Mouse (Mus musculus): ENCODE results near the gene Exph5.

Gene Exph5

GRCm38 (mm10) chr9:53356219-53357155 lies 55.0 kb downstream of the Exph5 start:
- no peak for DNase-seq (ENCODE audit: low read depth, low spot score)

- DNase-seq (ENCODE audit: low read depth, low spot score) = no peak
Observed at GRCm38 (mm10) chr9:53371339-53371738, 69.9 kb downstream of the Exph5 start.

- DNase-seq (ENCODE audit: low read depth, low spot score) = no peak
Observed at GRCm38 (mm10) chr9:53375907-53376306, 74.4 kb downstream of the Exph5 start.

GRCm38 (mm10) chr9:53376820-53377219 lies 75.3 kb downstream of the Exph5 start:
- DNase-seq (ENCODE audit: low read depth, low spot score) = no peak

DNA sequence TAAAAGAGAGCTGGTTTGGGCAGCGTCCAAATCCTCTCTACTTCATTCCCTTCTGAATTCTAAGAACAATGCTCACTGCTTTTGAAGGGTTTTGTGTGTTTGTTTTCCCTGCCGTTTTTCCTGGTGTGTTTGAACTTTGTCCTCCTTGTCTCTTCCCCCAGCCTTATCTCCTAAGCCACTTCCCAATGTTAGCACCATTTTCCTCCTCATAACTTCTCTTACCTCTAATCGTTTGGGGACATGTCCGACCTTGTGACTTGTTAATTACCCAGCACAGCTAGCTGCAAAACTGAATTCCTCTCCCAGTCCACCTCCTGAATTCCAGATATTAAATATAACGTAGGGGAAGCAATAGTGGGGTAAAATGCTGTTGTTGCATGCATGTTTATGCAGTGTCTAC lies 76.1 kb downstream of the Exph5 start:
- DNase-seq (ENCODE audit: low read depth, low spot score) = no peak

DNA sequence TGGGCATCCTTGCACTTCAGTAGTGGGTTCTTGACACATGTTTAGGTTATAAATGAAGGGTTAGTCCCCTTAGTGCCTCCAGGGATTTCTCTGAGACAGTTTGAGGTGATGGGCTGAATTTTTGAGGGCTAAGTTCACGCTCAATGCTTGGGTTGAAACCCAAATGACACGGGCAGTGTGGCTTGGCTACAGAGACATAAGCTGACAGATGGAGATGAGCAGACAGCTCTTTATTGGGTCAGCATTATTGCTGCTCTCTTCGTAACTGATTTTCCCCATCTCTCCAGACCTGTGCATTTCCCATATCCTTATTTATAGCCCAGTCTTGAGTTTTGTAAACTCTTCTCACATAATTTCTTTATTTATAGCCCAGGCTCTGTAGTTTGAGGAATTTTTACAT lies 76.7 kb downstream of the Exph5 start:
- no peak for DNase-seq (ENCODE audit: low read depth, low spot score)

GRCm38 (mm10) chr9:53380595-53380994 lies 79.1 kb downstream of the Exph5 start:
- no peak for DNase-seq (ENCODE audit: low read depth, low spot score)

GRCm38 (mm10) chr9:53381113-53381615 lies 79.7 kb downstream of the Exph5 start:
- no peak for DNase-seq (ENCODE audit: low read depth, low spot score)

DNA sequence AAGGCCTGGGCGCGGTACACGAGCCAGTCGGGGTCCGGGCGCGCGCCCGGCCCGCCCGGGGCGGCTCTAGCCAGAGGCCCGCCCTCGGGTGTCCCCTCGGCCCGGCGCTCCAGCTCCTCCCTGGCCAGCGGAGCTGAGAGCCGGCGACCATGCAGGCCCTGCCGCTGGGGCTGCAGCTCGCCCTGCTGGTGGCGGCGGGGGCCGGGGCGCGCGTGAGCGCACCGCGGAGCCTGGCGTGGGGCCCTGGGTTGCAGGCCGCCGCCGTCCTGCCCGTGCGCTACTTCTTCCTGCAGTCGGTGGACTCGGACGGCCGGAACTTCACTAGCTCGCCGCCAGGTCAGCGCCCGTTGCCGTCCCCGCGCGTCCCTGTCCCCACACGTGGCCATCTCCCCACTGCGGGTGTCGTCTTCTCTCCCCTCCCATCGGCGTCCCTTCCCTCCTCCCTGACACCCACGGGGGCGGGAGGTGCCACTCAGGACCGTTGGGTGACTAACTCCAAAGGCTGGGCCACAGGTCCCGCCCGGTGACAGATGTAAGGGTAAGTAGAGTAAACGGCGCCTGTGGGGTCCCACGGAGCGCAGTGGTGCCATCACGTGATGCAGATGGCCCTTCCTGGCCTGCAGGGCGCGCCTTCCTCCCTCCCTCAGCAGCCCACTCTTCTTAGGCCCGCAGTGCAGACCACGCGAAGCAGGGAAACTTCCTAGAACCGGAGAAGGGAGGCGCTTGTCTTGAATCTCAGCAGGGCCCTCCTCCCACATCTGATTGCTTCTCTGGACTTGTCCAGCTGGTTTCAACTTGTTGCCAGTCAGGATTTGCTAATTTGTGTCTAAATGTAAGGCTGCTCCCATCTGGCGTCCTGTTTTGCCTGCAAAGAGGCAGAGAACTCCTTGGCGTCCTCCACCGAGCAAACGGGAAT lies 82.7 kb downstream of the Exph5 start, which contains the start of gene Kdelc2:
Gene Kdelc2 (plus strand): TSS at position 75 of the 916 bp plus-strand sequence.
- DNase-seq (ENCODE audit: low read depth, low spot score) = peak; percentile 76

- DNase-seq (ENCODE audit: low read depth, low spot score) = no peak
Observed at GRCm38 (mm10) chr9:53384873-53385272, 83.4 kb downstream of the Exph5 start.

DNA sequence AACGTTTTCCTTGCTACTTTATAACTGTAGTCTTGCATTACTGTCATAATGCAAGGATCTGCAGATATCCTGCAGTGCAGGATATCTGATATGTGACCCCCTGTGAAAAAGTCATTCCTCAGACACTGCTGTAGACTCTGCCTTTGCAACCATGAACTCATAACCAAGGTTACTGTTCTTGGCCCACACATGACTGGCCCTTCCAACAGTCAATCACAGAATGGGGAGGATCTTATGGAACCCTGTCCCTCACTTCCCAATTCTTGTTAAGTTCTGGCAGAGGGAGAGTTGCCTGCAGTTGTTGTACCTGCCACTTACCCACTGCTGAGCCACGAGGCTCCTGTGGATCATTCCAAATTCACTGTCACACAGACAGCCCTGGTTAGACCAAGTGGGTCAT lies 86.0 kb downstream of the Exph5 start:
- no peak for DNase-seq (ENCODE audit: low read depth, low spot score)

DNA sequence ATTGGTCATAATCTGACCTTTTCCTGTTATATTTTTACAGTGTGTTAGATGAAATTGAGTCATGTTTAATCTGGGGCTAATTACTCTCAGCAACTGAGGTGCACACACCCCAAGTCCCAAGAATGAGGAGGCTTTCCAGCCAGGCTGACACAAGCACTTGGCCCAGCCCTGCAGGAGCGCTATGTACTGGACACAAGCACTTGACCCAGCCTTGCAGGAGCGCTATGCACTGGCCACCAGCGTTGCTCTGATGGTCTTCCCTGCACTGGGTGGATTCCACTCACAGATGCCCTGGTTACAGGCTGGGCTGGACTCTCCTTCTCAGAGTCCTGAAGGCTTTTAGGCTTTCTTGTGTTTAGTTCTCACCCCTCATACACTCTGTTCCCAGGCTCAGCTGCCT lies 87.6 kb downstream of the Exph5 start:
- no peak for DNase-seq (ENCODE audit: low read depth, low spot score)

- no peak for DNase-seq (ENCODE audit: low read depth, low spot score)
Observed at GRCm38 (mm10) chr9:53390136-53390535, 88.7 kb downstream of the Exph5 start.

DNA sequence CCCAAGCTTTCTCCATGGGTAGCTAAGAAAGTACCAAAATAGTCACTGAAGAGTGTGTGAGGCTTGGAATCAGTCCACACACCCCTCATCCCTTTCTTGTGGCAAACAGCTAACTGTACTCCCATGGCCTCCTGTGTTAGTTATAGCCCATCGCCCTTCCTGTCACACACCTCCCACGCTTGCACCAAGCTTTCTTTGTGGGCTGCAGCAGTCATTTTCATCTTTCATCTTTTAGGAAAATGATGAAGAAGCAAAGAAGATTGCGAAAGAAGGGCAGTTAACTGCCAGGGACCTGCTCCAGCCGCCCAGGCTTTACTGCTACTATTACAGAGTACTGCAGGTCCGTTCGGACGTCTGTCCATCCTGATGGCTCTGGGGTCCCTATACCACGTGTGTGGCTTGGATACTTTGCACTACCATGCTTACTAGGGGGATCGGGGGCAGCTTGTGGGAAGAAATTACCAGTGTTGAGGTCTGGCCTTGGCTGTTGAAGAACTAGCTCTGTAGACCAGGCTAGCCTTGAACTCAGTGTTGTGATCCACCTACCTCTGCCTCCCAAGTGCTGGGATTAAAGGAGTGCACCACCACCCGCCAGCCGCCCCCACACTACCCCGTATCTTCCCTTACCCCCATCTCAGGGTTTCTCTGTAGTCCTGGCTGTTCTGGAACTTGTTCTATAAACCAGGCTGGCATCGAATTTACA lies 96.4 kb downstream of the Exph5 start:
- DNase-seq (ENCODE audit: low read depth, low spot score) = no peak

GRCm38 (mm10) chr9:53398388-53398700 lies 96.9 kb downstream of the Exph5 start:
- peak; percentile 64 for DNase-seq (ENCODE audit: low read depth, low spot score)

GRCm38 (mm10) chr9:53399537-53399936 lies 98.1 kb downstream of the Exph5 start:
- DNase-seq (ENCODE audit: low read depth, low spot score) = no peak

DNA sequence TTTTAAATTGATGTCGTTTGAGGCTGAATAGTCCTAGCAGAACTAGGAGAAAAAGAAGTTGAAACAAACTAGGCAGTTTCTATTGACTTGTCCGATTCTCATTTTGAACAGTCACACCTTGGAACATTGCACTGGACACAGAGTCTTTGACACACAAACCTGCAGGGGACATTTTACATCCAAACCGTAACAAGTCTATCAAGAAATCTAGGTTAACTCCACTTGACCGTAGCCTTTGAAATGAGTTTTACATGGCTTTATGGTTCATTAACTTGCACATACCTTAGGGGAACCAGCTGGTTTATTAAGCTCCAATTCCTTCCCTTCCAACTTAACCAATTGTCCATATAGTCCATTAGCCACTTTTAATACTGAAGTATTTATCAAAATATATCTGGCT lies 99.2 kb downstream of the Exph5 start:
- DNase-seq (ENCODE audit: low read depth, low spot score) = no peak

GRCm38 (mm10) chr9:53401146-53401545 lies 99.7 kb downstream of the Exph5 start:
- no peak for DNase-seq (ENCODE audit: low read depth, low spot score)

GRCm38 (mm10) chr9:53402291-53402711 lies 100.8 kb downstream of the Exph5 start, which contains the start of gene 4930550C14Rik:
Gene 4930550C14Rik, plus strand, starts transcription at chr9:53402325.
- no peak for DNase-seq (ENCODE audit: low read depth, low spot score)

DNA sequence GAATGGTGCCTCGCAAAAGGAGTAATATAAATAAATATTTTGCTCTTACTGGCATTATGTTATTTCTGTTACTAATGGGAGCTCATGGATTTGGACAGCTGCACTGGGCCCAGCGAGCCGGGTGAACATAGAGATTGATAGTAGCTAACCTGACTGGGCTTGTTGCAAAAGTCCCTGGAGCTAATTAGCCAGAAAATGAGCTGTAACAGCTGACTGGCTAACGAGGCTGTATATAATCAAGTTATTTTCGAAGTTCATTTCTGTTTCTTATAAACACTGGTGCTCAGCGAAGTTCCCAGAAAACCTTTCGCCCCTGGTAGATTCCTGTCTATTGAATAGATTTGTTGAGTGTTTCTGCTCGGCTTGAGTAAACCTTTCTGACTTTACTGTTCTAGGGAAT lies 101.5 kb downstream of the Exph5 start:
- no peak for DNase-seq (ENCODE audit: low read depth, low spot score)

GRCm38 (mm10) chr9:53404050-53404752 lies 102.7 kb downstream of the Exph5 start:
- peak; percentile 68 for DNase-seq (ENCODE audit: low read depth, low spot score)
